Mouse (Mus musculus) CH12.LX (cell line): ENCODE measurements at regions not wholly inside any gene's neighbourhood (a gene's known extent, or its start where the extent isn't known, plus 50 kb on each side); places are given as distances from the start of the nearest gene placed in this dataset.
"Not testable (repeated sequence)": the region's sequence is repeated elsewhere in the genome, so short reads cannot be mapped to it uniquely, and the experiment has no call there.

ENCODE experiments used
- DNase-seq: peaks from one replicate; pipeline ENCODE4 v3.0.0-alpha.2; 2013; ENCODE audit errors: extremely low read depth
- H3K27ac ChIP-seq: 2 replicates; pipeline ENCODE4 v1.5.1; 2012; ENCODE audit warnings: low read depth, mild to moderate bottlenecking, control low read depth, moderate library complexity; ENCODE audit not compliant: insufficient read depth
- H3K27me3 ChIP-seq: replicated peaks from 2 replicates; pipeline ENCODE3; 2012; ENCODE audit warnings: inconsistent platforms
- H3K36me3 ChIP-seq, 2 experiments: replicated peaks in 1 of 2; 2 replicates each; pipeline versions ENCODE3 to v1.6.1; 2012; ENCODE audit warnings: inconsistent platforms in 1 of 2, low read length in 1 of 2, mild to moderate bottlenecking in 1 of 2, mixed read lengths in 1 of 2, moderate library complexity in 1 of 2; ENCODE audit not compliant: control insufficient read depth in 1 of 2, insufficient read depth in 1 of 2
- H3K4me1 ChIP-seq, 2 experiments: 2 replicates each; pipeline ENCODE4 v1.6.1; 2012; ENCODE audit warnings: inconsistent platforms in 1 of 2, moderate library complexity in 1 of 2; ENCODE audit not compliant: insufficient read depth in 2 of 2, control insufficient read depth in 1 of 2
- H3K4me2 ChIP-seq: 2 replicates; pipeline ENCODE4 v1.6.1; 2012; ENCODE audit warnings: low read depth, mild to moderate bottlenecking, control low read depth; ENCODE audit not compliant: poor library complexity, insufficient read depth, severe bottlenecking
- H3K4me3 ChIP-seq, 3 experiments: fragments of 150-350 bp in 1 of 3; sonication (generic) in 1 of 3; replicated peaks in 1 of 3; 2 replicates each; pipeline versions ENCODE3 to v1.5.1; 2011 to 2012; ENCODE audit warnings: low read depth in 2 of 3, low read length in 2 of 3, mild to moderate bottlenecking in 2 of 3, moderate library complexity in 2 of 3, control low read depth in 1 of 3, improper control_type of control experiment in 1 of 3, inconsistent platforms in 1 of 3, mixed read lengths in 1 of 3; ENCODE audit not compliant: poor library complexity in 1 of 3
- H3K79me2 ChIP-seq: replicated peaks from 2 replicates; pipeline ENCODE4 v1.6.1; 2012; ENCODE audit warnings: mild to moderate bottlenecking, moderate library complexity; ENCODE audit not compliant: control insufficient read depth, poor library complexity, insufficient read depth, severe bottlenecking; ENCODE audit errors: extremely low read depth
- H3K9ac ChIP-seq: 2 replicates; pipeline ENCODE4 v1.6.1; 2012; ENCODE audit warnings: low read depth, mild to moderate bottlenecking, control low read depth, moderate library complexity; ENCODE audit not compliant: insufficient read depth
- H3K9me3 ChIP-seq: replicated peaks from 2 replicates; pipeline ENCODE3; 2012; ENCODE audit warnings: low read length, inconsistent platforms, mixed read lengths
- BHLHE40 ChIP-seq: IDR thresholded peaks from 2 replicates; pipeline ENCODE4 v1.6.1; 2011; ENCODE audit warnings: mild to moderate bottlenecking, low read depth, low read length, improper control_type of control experiment
- CHD1 ChIP-seq: IDR thresholded peaks from 2 replicates; pipeline ENCODE4 v1.6.1; 2012; ENCODE audit warnings: low read depth, low read length, improper control_type of control experiment, inconsistent platforms
- CHD2 ChIP-seq: IDR thresholded peaks from 2 replicates; pipeline ENCODE4 v1.6.1; 2011; ENCODE audit warnings: low read length, improper control_type of control experiment
- CTCF ChIP-seq, 2 experiments: IDR thresholded peaks in 1 of 2; conservative IDR thresholded peaks in 1 of 2; 2 replicates each; pipeline ENCODE4 v1.5.1; 2011 to 2012; ENCODE audit warnings: low read depth in 2 of 2, low read length in 2 of 2, improper control_type of control experiment in 1 of 2, inconsistent platforms in 1 of 2, mild to moderate bottlenecking in 1 of 2, moderate library complexity in 1 of 2
- E2F4 ChIP-seq: IDR thresholded peaks from 2 replicates; pipeline ENCODE4 v1.6.1; 2011; ENCODE audit warnings: low read depth, low read length, improper control_type of control experiment; ENCODE audit not compliant: insufficient replicate concordance
- ETS1 ChIP-seq: conservative IDR thresholded peaks from 2 replicates; pipeline ENCODE4 v1.6.1; 2012; ENCODE audit warnings: low read depth, mild to moderate bottlenecking, inconsistent platforms, low read length, improper control_type of control experiment, moderate library complexity
- IRF4 ChIP-seq: IDR thresholded peaks from 2 replicates; pipeline ENCODE4 v1.6.1; 2014; ENCODE audit warnings: low read depth, mild to moderate bottlenecking, inconsistent platforms, low read length, improper control_type of control experiment
- JUN ChIP-seq: IDR thresholded peaks from 2 replicates; pipeline ENCODE4 v1.6.1; 2011; ENCODE audit warnings: low read depth, mild to moderate bottlenecking, low read length, improper control_type of control experiment, moderate library complexity; ENCODE audit not compliant: insufficient read depth
- MEF2A ChIP-seq: IDR thresholded peaks from 2 replicates; pipeline ENCODE4 v1.6.1; 2014; ENCODE audit warnings: low read depth, mild to moderate bottlenecking, inconsistent platforms, low read length, improper control_type of control experiment, borderline replicate concordance
- MYC ChIP-seq: IDR thresholded peaks from 2 replicates; pipeline ENCODE4 v1.6.1; 2011; ENCODE audit warnings: low read depth, mild to moderate bottlenecking, improper control_type of control experiment, low read length
- NELFE ChIP-seq: IDR thresholded peaks from 2 replicates; pipeline ENCODE4 v1.6.1; 2011; ENCODE audit warnings: low read depth, low read length, improper control_type of control experiment
- NRF1 ChIP-seq: IDR thresholded peaks from 2 replicates; pipeline ENCODE4 v1.6.1; 2014; ENCODE audit warnings: low read depth, mild to moderate bottlenecking, inconsistent platforms, low read length, improper control_type of control experiment, moderate library complexity
- POLR2A ChIP-seq: IDR thresholded peaks from 2 replicates; pipeline ENCODE4 v1.6.1; 2011; ENCODE audit warnings: low read depth, mild to moderate bottlenecking, improper control_type of control experiment, low read length
- POLR2AphosphoS2 ChIP-seq: IDR thresholded peaks from 2 replicates; pipeline ENCODE4 v1.6.1; 2011; ENCODE audit warnings: low read depth, low read length, improper control_type of control experiment
- RCOR1 ChIP-seq: conservative IDR thresholded peaks from 2 replicates; pipeline ENCODE4 v1.6.1; 2012; ENCODE audit warnings: low read depth, mild to moderate bottlenecking, inconsistent platforms, low read length, improper control_type of control experiment
- TBP ChIP-seq: conservative IDR thresholded peaks from 2 replicates; pipeline ENCODE4 v1.6.1; 2011; ENCODE audit warnings: low read depth, low read length, improper control_type of control experiment
- TCF12 ChIP-seq: IDR thresholded peaks from 2 replicates; pipeline ENCODE4 v1.6.1; 2014; ENCODE audit warnings: low read depth, mild to moderate bottlenecking, inconsistent platforms, low read length, improper control_type of control experiment
- USF2 ChIP-seq: conservative IDR thresholded peaks from 2 replicates; pipeline ENCODE4 v1.6.1; 2011; ENCODE audit warnings: low read depth, low read length, improper control_type of control experiment
- ZKSCAN1 ChIP-seq: IDR thresholded peaks from 2 replicates; pipeline ENCODE4 v1.6.1; 2012; ENCODE audit warnings: low read depth, inconsistent platforms, low read length, improper control_type of control experiment, borderline replicate concordance
- ZMIZ1 ChIP-seq: IDR thresholded peaks from 2 replicates; pipeline ENCODE4 v1.6.1; 2012; ENCODE audit warnings: low read depth, mild to moderate bottlenecking, inconsistent platforms, low read length, improper control_type of control experiment
- ZNF384 ChIP-seq: IDR thresholded peaks from 2 replicates; pipeline ENCODE4 v1.6.1; 2012; ENCODE audit warnings: low read depth, low read length, improper control_type of control experiment, inconsistent platforms
- dilution Hi-C: fragments of 300-500 bp; cut with MboI; formaldehyde crosslinking; loops from 2 replicates; pipeline ENCODE4 v1.14.3; 2020; ENCODE audit warnings: low sequenced_read_pairs; ENCODE audit not compliant: extremely low pct_unique_long_range_greater_than_20kb, extremely low pct_ligation_motif_present
- in situ Hi-C: fragments of 300-500 bp; cut with MboI; formaldehyde crosslinking; loops from 3 replicates; pipeline ENCODE4 v1.14.3; 2019; ENCODE audit warnings: low sequenced_read_pairs, low pct_ligation_motif_present, low pct_unique_long_range_greater_than_20kb, mixed read lengths

DNA sequence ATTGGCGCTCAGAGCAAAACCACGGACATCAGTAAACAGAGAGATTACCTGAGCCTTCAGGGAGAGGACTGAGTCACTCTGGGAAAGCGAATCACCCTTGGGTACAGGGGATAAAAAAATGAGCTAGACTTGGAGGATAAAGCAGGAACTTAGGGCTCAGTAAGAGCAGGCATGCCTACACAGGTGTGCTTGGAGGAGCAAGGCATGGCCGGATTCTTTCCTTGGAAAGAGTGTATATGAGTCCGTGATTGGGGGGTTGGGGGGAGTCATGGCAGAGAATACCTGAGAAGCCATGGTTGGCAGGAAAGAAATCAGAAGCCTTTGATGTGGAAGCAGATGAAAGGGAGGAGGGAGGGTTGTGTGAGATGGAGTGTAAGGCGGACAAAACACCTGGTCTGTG, 137.5 kb upstream of the Ppp2r2d start:
- no peak overlapping the region for H3K4me2 ChIP-seq
- peaks cover 96% of the 10 kb centered on the region for H3K27me3 ChIP-seq
- H3K9me3 ChIP-seq, result no peaks in the 10 kb centered on the region
- H3K4me3 ChIP-seq, result no peak overlapping the region
- TF ChIP-seq CHD1 (no peak), NELFE (no peak), CTCF (conservative IDR thresholded peaks at IDR 0.05 in 1 of 2, IDR thresholded peaks at IDR 0.05 in 1 of 2; ENCODE audit: low read depth in 2 of 2, low read length in 2 of 2) (no peak), IRF4 (no peak), ZMIZ1 (no peak), CHD2 (no peak)
- no peak overlapping the region for H3K9ac ChIP-seq
- no peaks in the 10 kb centered on the region for H3K4me1 ChIP-seq
- H3K27ac ChIP-seq, result no peak overlapping the region
- DNase-seq, result no peak
- in situ Hi-C loops, result no loop called here
- no peaks in the 10 kb centered on the region for H3K36me3 ChIP-seq
- dilution Hi-C loops, result no loop called here
- H3K79me2 ChIP-seq, result no peaks in the 10 kb centered on the region

GRCm38 (mm10) chr7:138699599-138699998, 146.3 kb upstream of the Ppp2r2d start:
- H3K79me2 ChIP-seq, H3K4me1 ChIP-seq, H3K9me3 ChIP-seq, DNase-seq, H3K4me3 ChIP-seq, H3K36me3 ChIP-seq, H3K4me2 ChIP-seq, H3K9ac ChIP-seq, in situ Hi-C loops, dilution Hi-C loops, H3K27ac ChIP-seq: not testable (repeated sequence)
- H3K27me3 ChIP-seq, result peaks cover 75% of the 10 kb centered on the region

- Histone ChIP-seq H3K9me3 (no peaks in the 10 kb centered on the region), H3K27me3 (peaks cover 84% of the 10 kb centered on the region), H3K36me3 (no peaks in the 10 kb centered on the region), H3K4me3 (no peak overlapping the region), H3K27ac (no peak overlapping the region), H3K4me2 (no peak overlapping the region), H3K4me1 (no peaks in the 10 kb centered on the region), H3K9ac (no peak overlapping the region), H3K79me2 (no peaks in the 10 kb centered on the region)
- in situ Hi-C loops, result no loop called here
- TF ChIP-seq BHLHE40 (no peak), MYC (no peak)
- DNase-seq, result no peak
- dilution Hi-C loops, result no loop called here
Observed at GRCm38 (mm10) chr7:138682161-138682560, 163.7 kb upstream of the Ppp2r2d start.

DNA sequence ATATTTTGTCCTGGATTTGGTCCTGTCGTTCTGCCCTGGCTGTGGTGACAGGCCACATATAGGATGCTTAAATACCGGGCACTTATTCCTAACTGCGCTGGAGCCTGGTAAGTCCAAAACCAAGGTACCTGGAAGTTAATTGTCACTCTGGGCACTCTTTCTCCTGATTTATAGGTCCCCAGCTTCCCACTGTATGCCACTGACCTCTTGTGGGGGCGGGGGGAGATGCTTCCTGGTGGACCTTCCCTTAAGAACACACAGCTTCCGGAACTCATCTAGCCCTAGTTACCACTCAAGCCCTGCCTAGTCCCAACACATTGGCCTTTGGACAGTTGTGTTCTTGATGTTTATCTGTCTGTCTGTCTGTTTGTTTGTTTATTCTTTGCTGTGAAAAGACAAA, 165.3 kb upstream of the Ppp2r2d start:
- in situ Hi-C loops (no loop called here), dilution Hi-C loops (no loop called here)
- no peak overlapping the region for H3K4me3 ChIP-seq
- no peak overlapping the region for H3K9ac ChIP-seq
- no peaks in the 10 kb centered on the region for H3K4me1 ChIP-seq
- peaks cover 70% of the 10 kb centered on the region for H3K27me3 ChIP-seq
- DNase-seq, result no peak
- no peak overlapping the region for H3K27ac ChIP-seq
- H3K79me2 ChIP-seq, result no peaks in the 10 kb centered on the region
- H3K4me2 ChIP-seq, result no peak overlapping the region
- no peaks in the 10 kb centered on the region for H3K36me3 ChIP-seq
- no peaks in the 10 kb centered on the region for H3K9me3 ChIP-seq
- TF ChIP-seq TBP (no peak), NRF1 (no peak), IRF4 (no peak), POLR2A (no peak), JUN (no peak), POLR2AphosphoS2 (no peak), RCOR1 (no peak), CHD1 (no peak), MEF2A (no peak), E2F4 (no peak), ZKSCAN1 (no peak), TCF12 (no peak), ZNF384 (no peak), CHD2 (no peak), NELFE (no peak), ETS1 (no peak), USF2 (no peak)
